Mouse (Mus musculus) adrenal gland, adult 8-10 months (tissue): ENCODE measurements around the gene Hist1h4b. TPM values are rescaled to one million over a fixed set of nuclear protein-coding genes. Genes with fewer than 3 reads are reported as not detected.
"Not testable (repeated sequence)": the region's sequence is repeated elsewhere in the genome, so short reads cannot be mapped to it uniquely, and the experiment has no call there.

Experiments
- DNase-seq: peaks from one replicate; pipeline ENCODE4 v3.0.0; 2022
- total RNA-seq, 4 experiments: library from RNA; stranded (reverse); gene quantifications; 2 replicates each; pipeline ENCODE4 v1.2.4; 2022

Gene Hist1h4b
- 100 to 1,000 TPM in 1 of 4 experiments, 10 to 100 TPM in 3; 69.6 to 104 (median 91.8) TPM for total RNA-seq

GRCm38 (mm10) chr13:23756790-23757189 lies at the start of gene Hist1h4b:
Hist1h4b (plus strand) TSS chr13:23757013.
- DNase-seq = peak; percentile 82

- DNase-seq = no peak
These were observed 48.8 kb upstream of the Hist1h4b start for GRCm38 (mm10) chr13:23708041-23708440.

DNA sequence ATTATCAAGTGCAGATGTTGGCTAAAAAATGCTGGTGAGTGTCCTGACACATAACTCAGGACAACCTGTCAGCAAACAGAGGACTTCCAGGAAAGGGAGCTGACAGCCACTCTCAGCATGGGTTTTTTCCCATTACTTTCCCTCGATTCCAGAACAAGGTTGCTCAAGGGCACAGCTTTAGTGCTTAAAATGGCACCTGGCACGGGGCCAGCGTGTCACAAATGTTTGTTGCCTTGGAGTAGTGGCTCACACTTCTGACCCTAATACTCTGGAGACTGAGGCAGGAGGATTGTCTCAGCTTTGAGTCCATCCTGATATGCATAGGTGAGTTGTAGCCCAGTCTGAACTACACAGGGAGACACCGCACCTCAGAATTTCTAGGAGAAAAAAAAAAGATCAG lies 48.2 kb upstream of the Hist1h4b start:
- no peak for DNase-seq

GRCm38 (mm10) chr13:23709714-23710373 lies 47.0 kb upstream of the Hist1h4b start:
- no peak for DNase-seq

GRCm38 (mm10) chr13:23710374-23711089 lies 46.3 kb upstream of the Hist1h4b start, which contains the start of gene Hfe:
Hfe (minus strand) TSS chr13:23710854.
- peak; percentile 54 for DNase-seq

GRCm38 (mm10) chr13:23716261-23717042 lies 40.4 kb upstream of the Hist1h4b start:
- DNase-seq = no peak

DNA sequence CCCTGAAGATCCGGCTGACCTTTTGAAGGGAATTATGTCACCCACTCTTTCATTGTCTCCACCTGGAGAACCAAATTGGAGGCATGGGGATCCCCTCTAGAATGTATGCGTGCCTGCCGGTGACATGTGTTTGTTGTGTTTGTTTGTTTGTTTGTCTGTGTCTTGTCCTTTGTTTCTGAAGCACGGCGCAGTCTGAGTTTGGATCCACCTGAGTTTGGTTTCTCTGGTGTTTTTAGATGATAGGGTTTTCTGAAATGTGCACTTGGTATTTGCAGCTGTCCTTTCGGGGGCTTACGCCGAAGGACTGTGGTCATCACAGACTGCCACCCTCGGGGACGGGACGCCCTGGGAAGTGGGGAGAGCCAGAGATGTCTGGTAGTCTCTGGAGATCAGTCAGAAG lies 39.6 kb upstream of the Hist1h4b start:
- no peak for DNase-seq

GRCm38 (mm10) chr13:23717593-23718245 lies 39.1 kb upstream of the Hist1h4b start:
- DNase-seq = not testable (repeated sequence)

DNA sequence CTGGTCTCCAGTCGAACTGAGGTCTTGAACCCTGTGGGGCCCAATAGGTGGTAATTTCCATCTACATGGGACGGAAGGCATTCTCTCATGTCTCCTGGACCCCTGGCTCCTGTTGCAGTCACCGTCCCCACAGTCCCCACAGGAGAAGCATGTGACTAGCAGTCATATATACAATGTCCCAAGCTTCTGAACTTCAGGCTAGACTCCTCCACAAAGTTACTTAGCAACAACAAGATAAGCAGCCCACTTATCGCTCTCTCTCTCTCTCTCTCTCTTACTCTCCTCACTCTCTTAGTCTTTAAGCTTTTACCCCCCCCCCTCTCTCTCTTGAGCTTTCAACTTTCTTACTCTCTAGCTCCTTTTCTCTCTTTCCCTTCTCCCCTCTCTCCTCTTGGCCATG lies 32.6 kb upstream of the Hist1h4b start:
- DNase-seq = no peak

- no peak for DNase-seq
These were observed 31.6 kb upstream of the Hist1h4b start for GRCm38 (mm10) chr13:23725213-23725612.

DNA sequence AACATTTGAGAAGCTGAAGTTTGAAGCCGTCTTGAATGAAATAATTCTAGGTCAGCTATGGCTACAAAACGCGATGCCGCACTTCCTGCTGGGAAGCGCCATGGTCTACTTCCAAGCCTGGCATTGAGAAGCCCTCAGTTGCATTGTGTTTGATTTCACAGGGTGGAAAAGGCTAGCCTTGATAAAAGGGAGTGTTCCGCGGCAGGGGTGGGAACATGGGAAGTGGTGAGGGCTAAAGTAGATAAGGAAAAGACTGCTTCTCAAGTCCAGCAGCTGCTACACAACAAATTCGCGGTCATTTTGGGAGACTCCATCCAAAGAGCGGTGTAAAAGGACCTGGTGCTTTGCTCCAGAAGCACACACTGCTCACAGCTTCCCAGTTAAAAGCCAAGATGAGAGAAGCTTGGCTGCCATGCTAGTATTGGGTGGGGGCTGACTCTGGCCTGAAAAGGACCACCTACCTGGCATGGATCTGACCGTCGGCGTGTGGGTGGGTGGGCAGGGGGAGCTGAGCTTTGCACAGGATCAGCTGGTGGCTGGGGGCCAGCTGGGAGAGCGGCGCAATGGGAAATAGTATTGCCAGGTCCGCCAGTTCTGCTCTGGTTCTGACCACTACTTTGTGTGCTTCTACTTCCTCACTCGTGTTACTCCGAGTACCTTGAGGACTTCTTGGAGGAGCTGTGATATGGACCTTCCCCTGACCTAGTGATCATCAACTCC lies 28.2 kb upstream of the Hist1h4b start:
- DNase-seq = no peak

DNA sequence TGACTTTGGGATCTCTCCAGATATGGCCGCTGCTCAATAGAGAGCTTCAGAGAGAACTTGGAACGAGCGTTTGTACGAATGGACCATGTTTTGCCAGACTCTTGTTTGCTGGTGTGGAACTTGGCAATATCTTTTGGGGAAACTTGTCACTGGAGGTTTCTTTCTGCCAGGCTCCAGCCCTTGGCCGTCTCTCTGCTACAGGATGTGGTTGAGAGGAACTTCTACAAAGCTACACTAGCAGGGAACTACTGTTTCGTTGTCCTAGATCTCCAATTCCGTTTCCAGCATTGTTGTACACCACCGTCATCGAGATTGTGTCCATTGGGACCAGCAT lies 27.7 kb upstream of the Hist1h4b start:
- no peak for DNase-seq

- no peak for DNase-seq
These were observed 27.1 kb upstream of the Hist1h4b start for GRCm38 (mm10) chr13:23729706-23730105.

- DNase-seq = no peak
These were observed 26.3 kb upstream of the Hist1h4b start for GRCm38 (mm10) chr13:23730479-23730878.

DNA sequence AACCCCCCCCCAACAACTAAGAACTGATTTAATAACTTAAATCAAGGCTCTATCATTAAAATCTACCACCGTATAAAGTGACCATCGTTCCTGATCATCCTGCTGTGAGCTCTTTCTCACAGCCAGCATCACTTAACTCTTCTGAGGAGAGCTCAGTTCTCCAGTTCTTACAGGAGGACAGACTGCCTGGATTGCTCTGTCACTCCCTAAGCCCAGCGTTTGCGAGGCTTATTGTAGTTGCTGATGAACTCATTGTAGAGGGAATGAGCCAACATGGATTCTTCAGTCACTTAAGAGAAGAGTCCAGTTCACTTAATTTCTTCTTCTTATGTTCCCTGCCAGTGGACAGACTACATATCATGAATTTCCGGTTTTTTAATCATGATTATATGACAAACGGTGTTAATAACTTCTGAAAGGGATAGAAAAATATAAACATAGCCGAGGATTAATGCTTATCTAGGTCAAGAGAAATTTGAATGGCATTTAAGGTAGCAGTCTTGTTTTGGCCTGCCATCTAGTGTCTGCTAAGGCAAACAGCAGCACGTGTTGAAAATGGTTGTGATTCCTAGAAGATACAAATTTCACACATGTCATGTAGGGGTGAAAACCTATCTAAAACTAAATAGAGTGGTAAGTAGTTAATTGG lies 24.5 kb upstream of the Hist1h4b start:
- DNase-seq = no peak

- DNase-seq = no peak
These were observed 19.7 kb upstream of the Hist1h4b start for GRCm38 (mm10) chr13:23737091-23737490.

- no peak for DNase-seq
These were observed 18.8 kb upstream of the Hist1h4b start for GRCm38 (mm10) chr13:23738041-23738440.

- peak; percentile 89 for DNase-seq
These were observed 18.1 kb upstream of the Hist1h4b start, which contains the start of gene Hist1h1c for GRCm38 (mm10) chr13:23738677-23739068. Hist1h1c (plus strand) TSS chr13:23738808.

GRCm38 (mm10) chr13:23739069-23739921 lies 17.5 kb upstream of the Hist1h4b start:
- DNase-seq = peak; percentile 96

DNA sequence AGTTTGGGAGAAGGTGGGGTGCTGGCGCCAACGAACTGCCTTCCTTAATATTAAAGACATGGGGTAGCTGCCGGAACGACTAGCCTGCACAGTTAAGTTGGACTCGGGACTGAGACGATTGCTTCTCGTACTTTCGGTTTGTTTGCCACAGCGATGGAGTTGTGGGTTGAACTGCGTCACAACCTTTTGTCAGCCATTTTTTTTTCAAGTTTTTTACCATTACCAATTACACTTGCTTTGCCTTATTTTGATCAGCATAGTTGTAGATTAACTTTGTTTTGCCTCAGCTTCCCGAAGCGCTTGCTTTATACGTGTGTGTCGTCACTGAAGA lies 16.9 kb upstream of the Hist1h4b start:
- DNase-seq = no peak
